Mouse (Mus musculus): ENCODE measurements around the gene Mccc1.
A peak's percentile ranks its signal among the peaks of the same experiment; 100 is the strongest.

Gene Mccc1

DNA sequence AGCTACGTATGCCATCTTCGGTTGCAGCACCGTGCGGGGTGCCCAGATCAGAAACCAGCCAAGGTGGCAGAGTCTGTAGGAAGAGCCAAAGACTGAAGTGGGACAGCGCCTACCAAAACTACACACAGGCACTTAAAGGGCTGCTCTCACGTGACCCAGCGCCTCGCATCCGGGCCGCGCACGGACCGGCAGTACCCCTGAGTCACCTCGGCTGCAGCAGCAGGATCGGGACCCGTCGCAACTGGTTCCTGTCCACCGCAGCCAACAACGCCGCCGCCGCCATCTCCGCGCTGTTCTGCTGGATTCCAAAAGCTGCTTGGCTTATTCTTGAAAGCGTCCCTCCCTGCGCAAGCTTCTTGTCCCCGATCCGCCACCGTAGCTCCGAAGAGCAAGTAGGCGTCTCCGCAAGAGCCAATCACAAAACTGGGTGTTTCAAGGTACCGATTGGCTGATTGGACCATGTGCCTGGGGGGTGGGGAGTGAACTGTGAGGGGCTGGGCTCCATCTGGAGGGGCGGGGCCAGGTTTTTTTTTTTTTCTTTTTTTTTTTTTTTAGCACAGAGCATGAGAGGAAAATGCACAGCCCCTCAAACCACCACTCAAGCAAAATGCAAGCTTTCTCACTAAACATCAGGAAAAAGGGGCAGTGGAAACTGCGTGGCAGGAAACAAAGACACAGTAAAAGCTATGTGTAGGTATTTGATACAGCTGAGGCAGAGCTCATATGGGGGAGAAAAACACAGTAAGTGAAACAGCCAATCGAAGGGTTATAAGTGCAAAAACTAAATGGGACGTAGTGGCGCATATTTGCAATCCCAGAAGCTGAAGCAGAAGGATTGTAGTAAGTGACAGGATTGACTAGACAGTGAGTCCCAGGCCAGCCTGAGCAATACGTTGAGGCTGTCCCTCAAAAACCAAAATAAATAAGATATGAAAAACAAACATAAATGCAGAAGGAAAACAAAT lies at the start of gene Mccc1:
Gene Mccc1 (minus strand): TSS at position 404 of the 965 bp plus-strand sequence.
- DNase-seq (ENCODE audit: low read depth, low spot score): peak; percentile 89

- no peak for DNase-seq (ENCODE audit: low read depth, low spot score)
These were observed 48.6 kb upstream of the Mccc1 start for GRCm38 (mm10) chr3:36049106-36049505.

- DNase-seq (ENCODE audit: low read depth, low spot score): no peak
These were observed 44.6 kb upstream of the Mccc1 start for GRCm38 (mm10) chr3:36045086-36045485.

DNA sequence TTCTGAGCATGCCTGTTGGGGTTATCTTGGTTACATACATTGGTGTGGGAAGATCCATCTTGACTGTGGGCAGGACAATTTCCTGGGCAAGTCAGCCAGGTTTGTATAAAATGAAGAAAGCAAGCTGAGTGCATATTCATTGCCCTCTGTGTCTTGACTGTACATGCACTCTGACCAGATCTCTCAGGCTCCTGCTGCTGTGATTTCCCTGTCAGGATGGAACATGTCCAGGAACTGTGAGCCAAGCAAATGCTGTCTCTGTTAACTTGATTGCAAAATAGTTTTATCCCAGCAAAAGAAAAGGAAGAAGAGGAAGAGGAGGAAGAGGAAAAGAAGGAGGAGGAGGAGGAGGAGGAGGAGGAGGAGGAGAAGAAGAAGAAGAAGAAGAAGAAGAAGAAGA lies 44.0 kb upstream of the Mccc1 start:
- no peak for DNase-seq (ENCODE audit: low read depth, low spot score)

GRCm38 (mm10) chr3:36031740-36032510 lies 31.4 kb upstream of the Mccc1 start:
- no peak for DNase-seq (ENCODE audit: low read depth, low spot score)

DNA sequence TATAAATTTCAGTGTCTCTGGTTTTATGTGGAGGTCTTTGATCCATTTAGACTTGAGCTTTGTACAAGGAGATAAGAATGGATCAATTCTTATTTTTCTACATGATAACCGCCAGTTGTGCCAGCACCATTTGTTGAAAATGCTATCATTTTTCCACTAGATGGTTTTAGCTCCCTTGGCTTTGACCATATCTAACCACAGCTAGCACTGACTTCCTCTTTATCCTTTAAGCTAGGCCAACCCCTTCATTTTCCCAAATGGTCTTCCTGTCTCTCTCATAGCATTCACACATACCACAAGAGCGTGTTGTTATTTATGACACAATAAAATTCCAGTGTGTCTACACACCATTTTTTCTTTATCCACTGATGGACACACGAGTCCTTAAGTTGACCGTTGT lies 29.5 kb upstream of the Mccc1 start:
- no peak for DNase-seq (ENCODE audit: low read depth, low spot score)

GRCm38 (mm10) chr3:36025732-36026131 lies 25.3 kb upstream of the Mccc1 start:
- no peak for DNase-seq (ENCODE audit: low read depth, low spot score)

- DNase-seq (ENCODE audit: low read depth, low spot score): no peak
These were observed 10.8 kb upstream of the Mccc1 start for GRCm38 (mm10) chr3:36011239-36011638.

GRCm38 (mm10) chr3:36008411-36009154 lies 8.1 kb upstream of the Mccc1 start:
- DNase-seq (ENCODE audit: low read depth, low spot score): no peak

DNA sequence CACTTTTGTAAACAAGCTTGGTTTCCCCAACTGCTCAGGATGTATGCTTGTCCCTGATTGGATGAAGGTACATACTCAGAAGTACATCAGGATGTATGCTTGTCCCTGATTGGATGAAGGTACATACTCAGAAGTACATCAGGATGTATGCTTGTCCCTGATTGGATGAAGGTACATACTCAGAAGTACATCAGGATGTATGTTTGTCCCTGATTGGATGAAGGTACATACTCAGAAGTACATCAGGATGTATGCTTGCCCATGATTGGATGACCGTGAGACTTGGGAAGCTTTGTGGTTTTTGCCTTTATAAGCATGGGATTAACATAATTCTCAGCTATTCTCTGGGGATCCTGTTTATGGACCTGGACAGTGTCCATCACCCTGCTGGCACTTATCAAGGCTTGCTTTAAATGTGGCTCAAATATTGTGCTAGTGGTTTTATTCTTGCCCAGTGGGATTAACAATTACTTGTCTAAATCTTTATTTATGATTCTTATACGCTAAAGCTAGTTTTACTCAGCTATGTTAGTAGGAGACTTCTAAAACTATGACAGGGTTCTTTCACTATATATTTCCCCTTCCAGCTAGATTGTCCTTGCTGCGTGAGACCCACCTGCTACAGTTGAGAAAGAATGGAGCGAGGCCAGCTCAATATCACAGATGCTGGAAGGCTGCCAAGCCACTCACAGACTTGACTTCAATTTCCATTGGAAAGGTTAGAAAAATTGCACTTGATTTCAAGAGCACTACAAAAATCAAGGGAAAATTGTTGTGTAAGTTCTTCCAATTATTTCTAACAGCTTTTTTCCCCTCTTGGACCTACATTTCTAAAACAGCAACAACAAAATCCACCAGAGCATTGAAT lies 3.8 kb upstream of the Mccc1 start:
- no peak for DNase-seq (ENCODE audit: low read depth, low spot score)

- DNase-seq (ENCODE audit: low read depth, low spot score): no peak
These were observed 5.6 kb downstream of the Mccc1 start for GRCm38 (mm10) chr3:35994552-35995531.

DNA sequence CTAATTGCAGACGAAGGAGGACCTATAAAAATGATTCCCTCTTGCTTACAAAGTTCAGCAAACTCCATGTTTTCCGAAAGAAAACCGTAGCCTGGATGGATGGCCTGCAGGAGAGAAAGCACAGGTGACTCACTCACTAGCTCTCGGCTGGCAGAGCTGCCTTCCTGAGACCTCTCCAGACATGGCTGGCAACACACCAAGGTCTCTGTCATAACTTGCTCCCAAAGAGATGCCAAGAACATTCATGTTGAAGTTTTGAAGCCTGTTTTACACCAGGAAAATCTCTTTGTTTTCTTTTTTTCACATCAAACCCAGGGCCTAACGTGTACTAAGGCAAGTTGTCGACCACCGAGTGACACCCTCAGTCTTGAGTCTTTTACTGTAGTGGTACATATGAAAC lies 9.8 kb downstream of the Mccc1 start:
- DNase-seq (ENCODE audit: low read depth, low spot score): no peak

- DNase-seq (ENCODE audit: low read depth, low spot score): no peak
These were observed 12.4 kb downstream of the Mccc1 start for GRCm38 (mm10) chr3:35988031-35988430.

DNA sequence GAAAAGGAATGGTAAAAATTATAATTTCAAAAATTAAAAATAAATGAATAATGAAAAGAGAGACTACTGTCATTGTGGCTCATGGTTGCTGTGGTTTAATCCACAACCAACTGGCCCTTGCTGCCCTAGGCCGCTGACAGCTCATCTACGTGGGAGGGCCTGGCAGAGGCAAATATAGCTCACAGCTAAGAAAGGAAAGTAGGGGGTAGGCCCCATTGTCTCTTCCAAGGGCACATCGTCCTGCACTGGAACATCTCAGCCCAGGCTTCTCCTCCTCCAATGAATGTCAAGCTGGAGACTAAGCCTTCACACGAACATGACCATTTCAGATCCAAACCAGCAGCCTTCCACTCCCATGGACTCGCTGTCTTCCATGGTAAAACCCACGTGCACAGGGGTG lies 14.2 kb downstream of the Mccc1 start:
- DNase-seq (ENCODE audit: low read depth, low spot score): no peak

GRCm38 (mm10) chr3:35973551-35973950 lies 26.9 kb downstream of the Mccc1 start:
- DNase-seq (ENCODE audit: low read depth, low spot score): peak; percentile 54

- no peak for DNase-seq (ENCODE audit: low read depth, low spot score)
These were observed 27.5 kb downstream of the Mccc1 start for GRCm38 (mm10) chr3:35972985-35973384.

DNA sequence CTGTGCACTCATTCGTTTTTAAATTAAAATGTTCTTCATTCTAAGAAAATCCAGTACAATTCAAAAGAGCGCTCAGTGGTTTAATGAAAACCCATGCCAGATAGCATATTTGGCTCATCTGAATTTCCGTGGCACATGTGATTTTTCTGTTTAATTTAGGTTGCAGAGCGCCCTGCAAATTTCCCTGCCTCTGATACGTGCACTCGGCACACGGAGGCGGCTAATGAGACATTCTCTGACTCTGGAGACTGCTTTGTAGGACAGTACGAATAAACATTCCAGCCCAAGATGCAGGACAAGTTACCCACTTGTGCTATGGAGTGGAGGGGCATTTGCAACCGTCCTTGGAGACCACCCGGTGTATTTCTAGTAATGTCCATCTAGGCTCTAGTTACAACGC lies 29.3 kb downstream of the Mccc1 start:
- no peak for DNase-seq (ENCODE audit: low read depth, low spot score)

DNA sequence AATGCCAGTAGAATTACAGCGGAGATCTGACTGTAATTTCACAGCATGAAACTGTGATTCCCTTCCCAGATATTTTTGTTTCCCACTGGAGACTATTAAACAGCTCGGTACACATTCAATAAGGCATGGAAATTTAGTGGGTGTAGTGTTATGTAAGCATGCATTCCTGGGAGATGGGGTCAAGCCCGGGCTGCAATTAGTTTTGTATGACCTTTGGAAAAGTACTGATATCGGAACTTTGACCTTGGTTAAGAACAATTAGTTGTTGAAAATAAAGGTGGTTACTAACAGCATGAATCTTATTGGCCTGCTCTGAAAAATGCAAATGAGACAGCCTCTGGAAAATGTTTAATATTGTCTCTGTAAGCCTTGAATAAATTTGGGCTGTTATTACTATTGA lies 30.0 kb downstream of the Mccc1 start:
- no peak for DNase-seq (ENCODE audit: low read depth, low spot score)

DNA sequence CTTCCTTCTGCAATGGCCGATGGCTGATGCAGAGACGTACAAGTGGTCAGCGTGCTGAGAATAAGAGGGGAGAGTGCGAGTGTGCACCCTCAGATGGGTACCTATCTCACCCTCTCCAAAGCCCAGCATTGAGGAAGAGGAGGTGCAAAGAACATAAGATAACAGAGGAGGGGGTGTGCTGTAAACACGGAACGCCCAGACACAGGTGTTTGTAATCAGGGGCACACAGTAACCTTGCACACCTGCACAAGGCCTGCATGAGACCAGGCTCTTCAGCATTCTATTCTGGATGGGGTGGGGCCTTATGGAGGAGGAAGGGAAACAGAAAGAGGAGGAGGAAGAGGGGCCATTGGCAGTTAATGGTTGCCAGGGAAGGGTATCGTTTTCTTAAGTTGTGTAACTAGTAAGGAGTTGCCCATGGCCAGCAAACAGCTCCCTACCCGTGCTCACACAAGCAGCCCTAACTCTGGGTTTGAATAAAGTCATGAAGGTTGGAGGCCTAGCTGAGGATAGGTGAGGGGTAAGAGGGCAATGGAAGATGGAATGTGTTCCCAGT lies 33.0 kb downstream of the Mccc1 start:
- DNase-seq (ENCODE audit: low read depth, low spot score): no peak

All from WW6 (cell line).